Mouse (Mus musculus) MEL (cell line): ENCODE results near the gene Alpk1. TPM values are rescaled to one million over a fixed set of nuclear protein-coding genes. Genes with fewer than 3 reads are reported as not detected.

Source experiments
- DNase-seq: peaks from one replicate; pipeline ENCODE4 v3.0.0; 2011; ENCODE audit warnings: low read depth, low spot score
- H3K27ac ChIP-seq: 2 replicates; pipeline ENCODE4 v1.5.1; 2012; ENCODE audit warnings: low read depth, mild to moderate bottlenecking, control low read depth, low read length, moderate library complexity; ENCODE audit not compliant: control insufficient read depth
- H3K27me3 ChIP-seq, 2 experiments: fragments of 150-350 bp in 1 of 2; sonication (generic) in 1 of 2; 2 replicates each; pipeline ENCODE4 v1.6.1; 2012; ENCODE audit warnings: low read length in 2 of 2, mild to moderate bottlenecking in 2 of 2, improper control_type of control experiment in 1 of 2, moderate library complexity in 1 of 2; ENCODE audit not compliant: insufficient read depth in 2 of 2, control insufficient read depth in 1 of 2
- H3K36me3 ChIP-seq, 2 experiments: 2 replicates each; pipeline ENCODE4 v1.6.1; 2012 to 2014; ENCODE audit warnings: low read length in 2 of 2, improper control_type of control experiment in 1 of 2, inconsistent platforms in 1 of 2, mild to moderate bottlenecking in 1 of 2; ENCODE audit not compliant: insufficient read depth in 2 of 2, control insufficient read depth in 1 of 2
- H3K4me1 ChIP-seq, 2 experiments: fragments of 150-350 bp in 1 of 2; sonication (generic) in 1 of 2; 2 replicates each; pipeline ENCODE4 v1.6.1; 2012; ENCODE audit warnings: low read length in 2 of 2, improper control_type of control experiment in 1 of 2, mild to moderate bottlenecking in 1 of 2; ENCODE audit not compliant: insufficient read depth in 2 of 2, control insufficient read depth in 1 of 2
- H3K4me3 ChIP-seq, 2 experiments: fragments of 150-350 bp in 1 of 2; sonication (generic) in 1 of 2; 2 replicates each; pipeline ENCODE4 v1.5.1; 2012; ENCODE audit warnings: low read depth in 2 of 2, low read length in 2 of 2, mild to moderate bottlenecking in 2 of 2, moderate library complexity in 2 of 2, control low read depth in 1 of 2, improper control_type of control experiment in 1 of 2; ENCODE audit not compliant: control insufficient read depth in 1 of 2, insufficient read depth in 1 of 2
- H3K79me2 ChIP-seq: 2 replicates; pipeline ENCODE4 v1.6.1; 2012; ENCODE audit warnings: mild to moderate bottlenecking, low read length, moderate library complexity; ENCODE audit not compliant: control insufficient read depth, poor library complexity, insufficient read depth
- H3K9ac ChIP-seq: 2 replicates; pipeline ENCODE4 v1.6.1; 2012; ENCODE audit warnings: low read depth, mild to moderate bottlenecking, control low read depth, low read length, moderate library complexity; ENCODE audit not compliant: control insufficient read depth, poor library complexity, severe bottlenecking
- H3K9me3 ChIP-seq: fragments of 150-350 bp; sonication (generic); replicated peaks from 2 replicates; pipeline ENCODE4 v1.6.1; 2012; ENCODE audit warnings: mild to moderate bottlenecking, low read length, improper control_type of control experiment, moderate library complexity; ENCODE audit not compliant: insufficient read depth
- CHD1 ChIP-seq: IDR thresholded peaks from 2 replicates; pipeline ENCODE4 v1.6.1; 2012; ENCODE audit warnings: low read depth, mild to moderate bottlenecking, inconsistent platforms, low read length, improper control_type of control experiment
- CTCF ChIP-seq, 3 experiments: IDR thresholded peaks in 2 of 3; conservative IDR thresholded peaks in 1 of 3; 2 replicates each; pipeline ENCODE4 v1.5.1; 2011 to 2012; ENCODE audit warnings: low read length in 3 of 3, low read depth in 2 of 3, mild to moderate bottlenecking in 2 of 3, improper control_type of control experiment in 1 of 3, inconsistent platforms in 1 of 3, mixed read lengths in 1 of 3, moderate library complexity in 1 of 3; ENCODE audit not compliant: control insufficient read depth in 1 of 3, insufficient read depth in 1 of 3, poor library complexity in 1 of 3, severe bottlenecking in 1 of 3
- E2F4 ChIP-seq: IDR thresholded peaks from 2 replicates; pipeline ENCODE4 v1.6.1; 2011; ENCODE audit warnings: low read depth, low read length, improper control_type of control experiment, borderline replicate concordance
- ELF1 ChIP-seq: IDR thresholded peaks from 2 replicates; pipeline ENCODE4 v1.6.1; 2014; ENCODE audit warnings: low read depth, mild to moderate bottlenecking, inconsistent platforms, low read length, improper control_type of control experiment, moderate library complexity
- ETS1 ChIP-seq: IDR thresholded peaks from 2 replicates; pipeline ENCODE4 v1.6.1; 2012; ENCODE audit warnings: low read depth, mild to moderate bottlenecking, inconsistent platforms, low read length, improper control_type of control experiment, moderate library complexity
- GABPA ChIP-seq: IDR thresholded peaks from 2 replicates; pipeline ENCODE4 v1.6.1; 2012; ENCODE audit warnings: low read depth, mild to moderate bottlenecking, inconsistent platforms, low read length, improper control_type of control experiment, moderate library complexity
- HCFC1 ChIP-seq: IDR thresholded peaks from 2 replicates; pipeline ENCODE4 v1.6.1; 2012; ENCODE audit warnings: low read depth, mild to moderate bottlenecking, inconsistent platforms, low read length, improper control_type of control experiment, moderate library complexity
- JUND ChIP-seq: IDR thresholded peaks from 2 replicates; pipeline ENCODE4 v1.6.1; 2011; ENCODE audit warnings: low read depth, mild to moderate bottlenecking, improper control_type of control experiment, low read length
- KAT2A ChIP-seq: conservative IDR thresholded peaks from 2 replicates; pipeline ENCODE4 v1.6.1; 2012; ENCODE audit warnings: low read depth, low read length, improper control_type of control experiment, inconsistent platforms
- MAFK ChIP-seq: IDR thresholded peaks from 2 replicates; pipeline ENCODE4 v1.6.1; 2011; ENCODE audit warnings: low read depth, mild to moderate bottlenecking, low read length, improper control_type of control experiment, borderline replicate concordance
- MAX ChIP-seq: IDR thresholded peaks from 2 replicates; pipeline ENCODE4 v1.6.1; 2011; ENCODE audit warnings: low read length, improper control_type of control experiment
- MAZ ChIP-seq: IDR thresholded peaks from 2 replicates; pipeline ENCODE4 v1.6.1; 2012; ENCODE audit warnings: low read depth, mild to moderate bottlenecking, inconsistent platforms, low read length, improper control_type of control experiment
- MEF2A ChIP-seq: IDR thresholded peaks from 2 replicates; pipeline ENCODE4 v1.6.1; 2014; ENCODE audit warnings: low read depth, mild to moderate bottlenecking, inconsistent platforms, low read length, improper control_type of control experiment; ENCODE audit not compliant: poor library complexity, insufficient replicate concordance, severe bottlenecking; ENCODE audit errors: extremely low read depth
- MYB ChIP-seq: IDR thresholded peaks from 2 replicates; pipeline ENCODE4 v1.6.1; 2011; ENCODE audit warnings: mild to moderate bottlenecking, low read depth, low read length, improper control_type of control experiment
- NRF1 ChIP-seq: IDR thresholded peaks from 2 replicates; pipeline ENCODE4 v1.6.1; 2014; ENCODE audit warnings: low read depth, mild to moderate bottlenecking, inconsistent platforms, low read length, improper control_type of control experiment, moderate library complexity; ENCODE audit not compliant: poor library complexity, insufficient read depth, severe bottlenecking
- POLR2A ChIP-seq, 2 experiments: IDR thresholded peaks; 2 replicates each; pipeline ENCODE4 v1.6.1; 2011 to 2012; ENCODE audit warnings: low read length in 2 of 2, mild to moderate bottlenecking in 2 of 2, control low read depth in 1 of 2, improper control_type of control experiment in 1 of 2, low read depth in 1 of 2, moderate library complexity in 1 of 2; ENCODE audit not compliant: control insufficient read depth in 1 of 2, insufficient read depth in 1 of 2, poor library complexity in 1 of 2
- POLR2AphosphoS5 ChIP-seq: IDR thresholded peaks from 2 replicates; pipeline ENCODE4 v1.6.1; 2012; ENCODE audit warnings: low read depth, borderline replicate concordance, mild to moderate bottlenecking, inconsistent platforms, low read length, moderate library complexity, mixed read lengths
- RAD21 ChIP-seq: IDR thresholded peaks from 2 replicates; pipeline ENCODE4 v1.6.1; 2011; ENCODE audit warnings: mild to moderate bottlenecking, low read depth, low read length, improper control_type of control experiment
- RCOR1 ChIP-seq: IDR thresholded peaks from 2 replicates; pipeline ENCODE4 v1.6.1; 2012; ENCODE audit warnings: low read depth, mild to moderate bottlenecking, inconsistent platforms, low read length, improper control_type of control experiment
- SIN3A ChIP-seq: IDR thresholded peaks from 2 replicates; pipeline ENCODE4 v1.6.1; 2012; ENCODE audit warnings: low read length, improper control_type of control experiment, inconsistent platforms
- UBTF ChIP-seq: IDR thresholded peaks from 2 replicates; pipeline ENCODE4 v1.6.1; 2012; ENCODE audit warnings: low read depth, mild to moderate bottlenecking, inconsistent platforms, low read length, improper control_type of control experiment, moderate library complexity, borderline replicate concordance; ENCODE audit not compliant: insufficient read depth
- USF1 ChIP-seq: IDR thresholded peaks from 2 replicates; pipeline ENCODE4 v1.6.1; 2014; ENCODE audit warnings: low read depth, mild to moderate bottlenecking, inconsistent platforms, low read length, improper control_type of control experiment, moderate library complexity
- USF2 ChIP-seq, 2 experiments: IDR thresholded peaks; 2 replicates each; pipeline ENCODE4 v1.6.1; 2011 to 2012; ENCODE audit warnings: improper control_type of control experiment in 2 of 2, low read length in 2 of 2, borderline replicate concordance in 1 of 2, inconsistent platforms in 1 of 2, low read depth in 1 of 2, mild to moderate bottlenecking in 1 of 2; ENCODE audit not compliant: insufficient read depth in 1 of 2
- ZMIZ1 ChIP-seq: IDR thresholded peaks from 2 replicates; pipeline ENCODE4 v1.6.1; 2012; ENCODE audit warnings: low read depth, mild to moderate bottlenecking, inconsistent platforms, low read length, improper control_type of control experiment, moderate library complexity
- ZNF384 ChIP-seq: IDR thresholded peaks from 2 replicates; pipeline ENCODE4 v1.6.1; 2012; ENCODE audit warnings: low read depth, mild to moderate bottlenecking, inconsistent platforms, low read length, improper control_type of control experiment
- polyA plus RNA-seq, 2 experiments: library from polyadenylated mRNA; stranded (reverse) in 1 of 2; unstranded in 1 of 2; fragments of >175 nt in 1 of 2; fragments of >200 nt in 1 of 2; gene quantifications; 2 replicates each; pipeline versions ENCODE4 v1.2.1 to v1.2.4; 2012; ENCODE audit warnings: low replicate concordance in 2 of 2, low read depth in 1 of 2; ENCODE audit not compliant: insufficient read length in 2 of 2, insufficient read depth in 1 of 2, missing spikeins in 1 of 2
- total RNA-seq: library from RNA; depleted of rRNA; stranded (reverse); fragments of 300-350 nt; gene quantifications from 2 replicates; pipeline ENCODE4 v1.2.3, GENCODE M21; 2012

The Alpk1 gene
- total and polyA plus RNA-seq, 3 experiments, result 1.8 to 2.4 TPM; not detected in 1

GRCm38 (mm10) chr3:127793022-127793421 lies 12.7 kb upstream of the Alpk1 start:
- Histone ChIP-seq H3K9me3 (no peaks in the 10 kb centered on the region), H3K9ac (peak overlapping the region; percentile 31; the same call in 1 of the 2 replicates), H3K27me3 (no peaks in the 10 kb centered on the region), H3K27ac (peak overlapping the region; percentile 73), H3K4me1 (peaks cover 5 to 14% of the 10 kb centered on the region in 2 experiments; a peak in 3 of 4 replicates), H3K79me2 (no peaks in the 10 kb centered on the region; the same call in 1 of the 2 replicates), H3K4me3 (peak overlapping the region in 1 of 2 experiments; percentile 32; a peak in 1 of 4 replicates), H3K36me3 (peaks cover 0 to 10% of the 10 kb centered on the region in 2 experiments; a peak in 2 of 4 replicates)
- TF ChIP-seq SIN3A, result peak; percentile 37; the same call in 1 of the 2 replicates
- TF ChIP-seq POLR2AphosphoS5, result no peak
- TF ChIP-seq POLR2A (IDR thresholded peaks at IDR 0.05; ENCODE audit: control insufficient read depth in 1 of 2, insufficient read depth in 1 of 2, low read depth in 1 of 2, low read length in 2 of 2, poor library complexity in 1 of 2), result no peak
- peak; percentile 74 for TF ChIP-seq ETS1
- peak; percentile 67; the same call in 1 of the 2 replicates for TF ChIP-seq ZNF384
- DNase-seq, result peak; percentile 54

- H3K27ac ChIP-seq, result peak overlapping the region; percentile 91
- peak; percentile 91 for DNase-seq
- peaks cover 5 to 17% of the 10 kb centered on the region in 2 experiments; a peak in 3 of 4 replicates for H3K4me1 ChIP-seq
- H3K9ac ChIP-seq, result peak overlapping the region; percentile 72
- H3K79me2 ChIP-seq, result no peaks in the 10 kb centered on the region; the same call in 1 of the 2 replicates
- H3K4me3 ChIP-seq, result peak overlapping the region; percentile 74 to 99
- H3K27me3 ChIP-seq, result no peaks in the 10 kb centered on the region
- no peaks in the 10 kb centered on the region for H3K9me3 ChIP-seq
- H3K36me3 ChIP-seq, result peaks cover 0 to 14% of the 10 kb centered on the region in 2 experiments; a peak in 2 of 4 replicates
- TF ChIP-seq MAZ, result peak; percentile 76
- TF ChIP-seq UBTF, result no peak
- peak; percentile 42; the same call in 1 of the 2 replicates for TF ChIP-seq RCOR1
- TF ChIP-seq MYB, result 0 out of 2 replicates have a peak, but pooled peaks have one; percentile 51
- 0 out of 2 replicates have a peak, but pooled peaks have one; percentile 45 for TF ChIP-seq MAFK
- TF ChIP-seq CHD1, result no peak
- no peak; a peak in 1 of 6 replicates for TF ChIP-seq CTCF (IDR thresholded peaks at IDR 0.05 in 2 of 3, conservative IDR thresholded peaks at IDR 0.05 in 1 of 3; ENCODE audit: control insufficient read depth in 1 of 3, insufficient read depth in 1 of 3, low read depth in 2 of 3, low read length in 3 of 3, poor library complexity in 1 of 3, severe bottlenecking in 1 of 3)
- peak; percentile 44; the same call in 1 of the 2 replicates for TF ChIP-seq MEF2A
- TF ChIP-seq USF1, result no peak
- TF ChIP-seq NRF1, result no peak
- TF ChIP-seq ZMIZ1, result peak; percentile 99
- TF ChIP-seq ELF1, result 0 out of 2 replicates have a peak, but pooled peaks have one; percentile 45
- TF ChIP-seq MAX, result peak; percentile 40; the same call in 1 of the 2 replicates
- no peak for TF ChIP-seq E2F4
- TF ChIP-seq RAD21, result no peak
- TF ChIP-seq HCFC1, result peak; percentile 56; the same call in 1 of the 2 replicates
- peak in 1 of 2 experiments; percentile 48; a peak in 2 of 4 replicates for TF ChIP-seq POLR2A (IDR thresholded peaks at IDR 0.05; ENCODE audit: control insufficient read depth in 1 of 2, insufficient read depth in 1 of 2, low read depth in 1 of 2, low read length in 2 of 2, poor library complexity in 1 of 2)
- TF ChIP-seq KAT2A, result no peak; the same call in 1 of the 2 replicates
- no peak for TF ChIP-seq GABPA
- TF ChIP-seq SIN3A, result peak; percentile 46
- no peak for TF ChIP-seq USF2 (IDR thresholded peaks at IDR 0.05; ENCODE audit: borderline replicate concordance in 1 of 2, insufficient read depth in 1 of 2, low read depth in 1 of 2, low read length in 2 of 2)
- TF ChIP-seq JUND, result no peak
- peak; percentile 83 for TF ChIP-seq ETS1
These were observed 11.6 kb upstream of the Alpk1 start for GRCm38 (mm10) chr3:127791595-127792561.
